Mouse (Mus musculus): ENCODE measurements around the gene Sh3kbp1.

Gene Sh3kbp1

GRCm38 (mm10) chrX:159678320-159678835 lies 51.3 kb downstream of the Sh3kbp1 start:
- DNase-seq (ENCODE audit: low spot score): no peak

DNA sequence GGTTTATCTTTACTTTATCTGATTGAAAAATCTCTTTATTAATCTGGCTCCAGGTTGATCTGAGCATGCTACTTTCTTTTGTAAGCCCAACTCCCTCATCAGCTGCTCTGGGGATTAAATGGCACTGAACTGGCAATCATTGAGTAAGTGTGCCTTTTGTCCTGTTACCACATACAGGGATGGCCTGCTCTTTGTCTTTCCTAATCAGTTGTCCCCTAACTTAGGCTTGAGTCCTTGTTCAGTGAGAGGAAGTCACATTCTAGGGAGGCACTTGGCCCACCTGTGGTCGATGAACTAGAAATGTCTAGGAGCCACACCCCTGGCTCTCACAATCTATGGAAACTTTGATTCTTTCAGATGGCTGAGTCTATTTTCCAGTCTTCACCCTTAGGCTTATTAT lies 58.4 kb downstream of the Sh3kbp1 start:
- no peak for DNase-seq (ENCODE audit: low spot score)

DNA sequence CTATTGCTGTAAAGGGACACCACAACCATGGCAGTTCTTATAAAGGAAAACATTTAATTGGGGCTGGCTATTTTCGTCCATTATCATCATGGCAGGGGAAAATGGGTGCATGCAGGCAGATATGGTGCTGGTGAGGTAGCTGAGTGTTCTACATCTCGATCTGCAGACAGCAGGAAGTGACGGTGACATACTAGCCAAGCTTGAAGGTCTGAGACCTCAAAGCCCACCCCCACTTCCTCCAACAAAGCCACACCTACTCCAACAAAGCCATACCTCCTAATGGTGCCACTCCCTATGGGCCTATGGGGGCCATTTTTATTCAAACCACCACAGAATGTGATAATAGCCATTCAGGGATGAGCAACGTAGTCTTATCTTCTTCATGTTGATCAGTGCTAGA lies 59.8 kb downstream of the Sh3kbp1 start:
- no peak for DNase-seq (ENCODE audit: low spot score)

GRCm38 (mm10) chrX:159688698-159689097 lies 61.6 kb downstream of the Sh3kbp1 start:
- no peak for DNase-seq (ENCODE audit: low spot score)

GRCm38 (mm10) chrX:159689785-159690416 lies 62.8 kb downstream of the Sh3kbp1 start:
- no peak for DNase-seq (ENCODE audit: low spot score)

GRCm38 (mm10) chrX:159693126-159693525 lies 66.1 kb downstream of the Sh3kbp1 start:
- DNase-seq (ENCODE audit: low spot score): no peak

DNA sequence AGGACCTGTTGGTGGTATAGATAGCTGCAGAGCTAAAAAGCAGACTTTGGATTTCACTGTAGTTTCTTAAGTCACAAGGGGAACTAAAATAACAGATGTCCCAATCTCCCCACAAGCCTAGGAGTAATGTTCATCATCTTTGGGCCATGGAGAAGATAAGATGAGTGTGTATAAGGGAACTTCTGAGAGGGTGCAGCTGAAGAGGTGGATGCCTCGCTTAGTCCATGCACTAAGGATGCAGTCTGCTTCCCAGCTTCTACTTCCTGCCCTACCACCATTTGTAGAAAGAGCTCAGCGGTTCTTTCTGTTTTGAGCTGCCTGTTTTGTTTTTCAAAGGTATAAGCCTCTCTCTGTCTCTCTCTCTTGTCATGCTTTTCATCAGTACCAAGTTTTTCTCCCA lies 69.5 kb downstream of the Sh3kbp1 start:
- no peak for DNase-seq (ENCODE audit: low spot score)

DNA sequence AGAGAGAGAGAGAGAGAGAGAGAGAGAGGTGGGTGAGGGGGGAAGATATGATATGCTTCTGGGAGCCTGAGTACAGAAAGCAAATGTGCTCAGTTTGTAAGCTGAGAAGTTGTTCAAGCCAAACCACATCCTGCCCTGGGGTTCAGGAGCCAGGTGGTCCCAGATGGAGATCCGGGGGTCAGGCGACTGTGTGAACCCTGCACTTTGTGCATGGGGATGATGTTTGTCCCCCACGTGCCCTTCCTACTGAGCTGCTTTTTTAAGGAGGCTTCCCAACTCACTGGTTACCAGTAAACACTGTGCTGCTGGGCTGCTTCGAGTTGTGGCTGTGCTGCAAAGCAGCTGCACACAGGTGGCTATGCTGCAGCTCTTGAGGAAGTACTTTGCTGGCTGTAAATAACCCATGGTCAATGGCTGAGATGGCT lies 70.0 kb downstream of the Sh3kbp1 start:
- peak; percentile 29 for DNase-seq (ENCODE audit: low spot score)

GRCm38 (mm10) chrX:159702850-159703249 lies 75.8 kb downstream of the Sh3kbp1 start:
- DNase-seq (ENCODE audit: low spot score): no peak

- peak; percentile 12 for DNase-seq (ENCODE audit: low spot score)
These were observed 77.4 kb downstream of the Sh3kbp1 start for GRCm38 (mm10) chrX:159704381-159705004.

DNA sequence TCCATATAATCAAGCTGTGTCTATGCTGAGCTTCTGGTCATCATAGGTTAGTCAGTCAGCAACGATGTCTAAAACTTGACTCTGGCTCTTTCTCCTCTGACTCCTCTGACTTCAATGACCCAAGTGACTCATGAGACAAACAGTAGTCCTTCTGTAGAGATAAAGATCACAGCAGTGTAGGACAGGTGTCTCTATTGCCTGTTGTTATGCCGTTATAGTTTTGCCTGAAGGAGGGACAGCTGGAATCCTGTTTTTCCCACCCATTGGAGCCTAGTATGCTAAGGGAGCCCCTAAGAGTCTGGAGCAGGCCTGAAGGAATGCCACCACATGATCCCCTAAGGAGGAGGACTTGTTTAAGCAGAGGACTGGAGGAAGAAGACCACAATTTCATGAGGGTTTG lies 78.3 kb downstream of the Sh3kbp1 start:
- no peak for DNase-seq (ENCODE audit: low spot score)

- peak; percentile 9 for DNase-seq (ENCODE audit: low spot score)
These were observed 81.2 kb downstream of the Sh3kbp1 start for GRCm38 (mm10) chrX:159708076-159708830.

GRCm38 (mm10) chrX:159709296-159709695 lies 82.2 kb downstream of the Sh3kbp1 start:
- no peak for DNase-seq (ENCODE audit: low spot score)

DNA sequence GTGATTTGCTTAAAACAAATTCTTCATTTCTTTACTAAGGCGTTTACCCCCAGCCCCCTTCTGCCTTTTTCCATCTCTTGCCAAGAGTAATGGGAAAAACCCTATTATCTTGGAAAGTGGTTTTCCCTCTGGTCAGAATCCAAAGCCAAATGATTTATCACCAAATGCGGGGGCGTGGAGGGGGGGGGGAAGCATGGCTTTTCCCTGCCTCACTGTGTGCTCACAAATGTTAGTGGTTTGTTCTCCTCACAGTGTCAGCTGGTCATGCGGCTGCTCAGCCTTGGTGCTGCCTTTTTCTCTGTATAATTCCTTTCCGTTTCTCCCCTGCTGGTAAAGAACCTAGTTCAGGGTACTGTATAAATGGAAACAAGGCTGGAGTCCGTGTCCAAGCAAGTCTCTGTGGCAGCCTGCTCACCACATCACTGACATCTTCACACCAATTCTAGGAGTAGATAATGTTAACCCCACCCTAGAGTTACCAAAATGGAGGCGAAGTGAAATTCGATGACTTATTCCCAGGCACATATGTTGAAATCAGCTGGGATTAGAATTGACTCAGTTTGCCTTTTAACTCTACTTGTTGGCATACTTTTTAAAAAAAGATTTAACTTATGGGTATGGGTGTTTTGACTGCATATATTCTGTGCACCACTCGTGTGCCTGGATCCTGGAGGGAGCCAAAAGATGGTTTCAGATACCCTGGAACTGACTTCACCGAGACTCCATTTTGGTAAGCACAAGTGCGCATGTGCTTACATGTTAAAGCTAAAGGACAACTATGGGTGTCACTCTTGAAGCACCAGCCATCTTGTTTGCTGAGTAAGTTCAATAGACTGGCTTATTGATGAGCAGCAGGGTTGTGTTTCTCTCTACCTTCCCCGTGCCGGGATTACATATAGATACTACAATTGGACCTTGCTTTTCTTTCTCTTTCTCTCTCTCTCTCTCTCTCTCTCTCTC lies 84.3 kb downstream of the Sh3kbp1 start:
- no peak for DNase-seq (ENCODE audit: low spot score)

GRCm38 (mm10) chrX:159713191-159713590 lies 86.1 kb downstream of the Sh3kbp1 start:
- DNase-seq (ENCODE audit: low spot score): no peak

DNA sequence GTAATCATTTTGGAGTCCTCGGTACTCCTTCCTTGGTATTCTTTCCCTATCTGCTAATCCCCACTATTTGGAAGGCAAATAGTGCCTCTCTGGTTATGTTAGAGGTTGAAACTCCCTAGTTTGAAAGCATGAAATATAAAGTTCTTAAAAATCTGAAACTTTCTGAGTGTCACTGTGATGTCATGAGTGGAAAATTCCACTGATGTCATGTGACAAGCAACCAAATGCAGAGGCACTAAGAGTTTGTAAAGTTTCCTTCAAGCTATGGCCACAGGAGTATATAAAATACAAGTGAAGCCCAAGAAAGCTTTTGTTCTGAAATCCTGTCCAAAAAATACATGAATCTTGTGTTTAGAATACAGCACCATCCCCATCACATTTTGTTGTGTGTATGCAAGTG lies 94.3 kb downstream of the Sh3kbp1 start:
- no peak for DNase-seq (ENCODE audit: low spot score)

GRCm38 (mm10) chrX:159731421-159731820 lies 104.3 kb downstream of the Sh3kbp1 start:
- DNase-seq (ENCODE audit: low spot score): no peak

DNA sequence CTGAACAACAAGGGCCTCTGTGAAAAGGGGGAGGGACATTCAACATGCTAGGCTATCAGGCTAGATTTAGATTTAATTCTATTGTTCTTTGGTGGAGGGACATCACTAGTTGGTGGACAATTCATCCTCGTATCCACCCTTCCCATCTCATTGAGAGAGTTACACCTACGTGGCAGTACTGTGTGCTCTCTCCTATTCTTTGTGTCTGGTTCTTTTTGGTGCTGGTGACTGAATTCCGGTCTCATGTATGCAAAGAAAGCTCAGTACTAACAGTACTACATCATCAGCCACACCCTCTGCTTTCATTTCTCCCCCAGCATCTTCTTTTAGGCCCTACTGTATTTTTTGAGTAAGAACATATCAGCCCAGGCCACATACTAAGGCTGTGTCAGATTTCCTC lies 105.8 kb downstream of the Sh3kbp1 start:
- no peak for DNase-seq (ENCODE audit: low spot score)

DNA sequence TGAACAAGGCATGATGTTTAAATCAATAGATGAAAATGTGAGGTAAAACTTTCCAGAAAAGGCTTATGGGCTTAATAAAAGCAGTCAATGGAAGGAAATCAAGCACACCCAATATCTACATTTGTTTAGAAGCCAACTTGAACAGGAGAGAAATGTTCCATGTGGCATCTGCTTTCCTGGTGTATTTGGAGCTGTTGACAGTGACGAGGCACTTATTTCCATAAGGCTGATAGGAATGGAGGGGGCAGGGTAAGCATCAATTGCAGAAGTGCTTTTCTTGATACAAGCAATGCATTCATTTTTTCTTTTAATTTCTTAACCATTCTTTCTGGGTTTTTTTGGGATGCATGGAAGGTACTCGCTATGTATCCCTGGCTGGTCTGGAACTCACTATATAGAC lies 106.9 kb downstream of the Sh3kbp1 start:
- no peak for DNase-seq (ENCODE audit: low spot score)

GRCm38 (mm10) chrX:159735513-159736099 lies 108.5 kb downstream of the Sh3kbp1 start:
- no peak for DNase-seq (ENCODE audit: low spot score)

- no peak for DNase-seq (ENCODE audit: low spot score)
These were observed 110.3 kb downstream of the Sh3kbp1 start for GRCm38 (mm10) chrX:159737344-159737743.
